Mouse (Mus musculus): ENCODE measurements at regions not wholly inside any gene's neighbourhood (a gene's known extent, or its start where the extent isn't known, plus 50 kb on each side); places are given as distances from the start of the nearest gene placed in this dataset.
A peak's percentile ranks its signal among the peaks of the same experiment; 100 is the strongest.

- no peak for DNase-seq
These were observed 535.2 kb upstream of the Adamts9 start for GRCm38 (mm10) chr6:93478521-93478920.

DNA sequence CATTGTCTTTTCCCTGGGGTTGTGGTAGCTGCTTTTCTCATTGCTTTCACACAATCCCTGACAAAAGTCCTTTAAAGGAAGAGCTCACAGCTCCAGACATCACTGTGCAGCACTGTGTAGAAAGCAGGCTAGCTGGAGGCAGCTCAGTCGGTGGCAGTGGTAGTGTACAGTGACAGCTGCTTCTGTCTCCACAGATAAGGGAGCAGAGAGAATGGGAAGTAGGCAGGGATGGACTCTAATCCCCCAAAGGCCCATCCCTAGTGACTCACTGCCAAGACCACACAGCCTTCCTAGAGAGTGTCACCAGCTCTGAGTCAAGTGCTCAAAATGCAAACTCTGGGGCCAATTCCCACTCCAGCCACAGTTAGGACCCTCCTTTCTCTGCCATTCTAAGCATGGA, 531.7 kb upstream of the Adamts9 start:
- no peak for DNase-seq

DNA sequence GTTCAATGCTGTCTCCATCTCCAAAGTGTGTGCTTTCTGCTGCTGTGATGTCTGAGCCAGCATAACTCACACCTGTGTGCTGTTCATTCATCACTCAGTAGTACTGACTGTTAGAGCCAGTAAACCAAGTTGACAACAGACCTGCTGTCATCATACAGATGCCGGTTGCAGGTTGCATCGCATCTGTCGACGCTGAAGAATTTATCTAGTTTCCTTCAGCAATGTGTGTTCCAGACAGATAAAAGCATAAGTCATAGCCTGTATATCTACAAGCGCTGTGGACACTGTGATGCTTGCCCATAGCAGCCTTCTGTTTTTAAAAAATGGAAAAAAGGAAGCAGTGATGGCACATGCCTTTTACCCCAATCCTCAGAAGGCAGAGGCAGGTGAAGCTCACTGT, 524.6 kb upstream of the Adamts9 start:
- DNase-seq, result no peak

DNA sequence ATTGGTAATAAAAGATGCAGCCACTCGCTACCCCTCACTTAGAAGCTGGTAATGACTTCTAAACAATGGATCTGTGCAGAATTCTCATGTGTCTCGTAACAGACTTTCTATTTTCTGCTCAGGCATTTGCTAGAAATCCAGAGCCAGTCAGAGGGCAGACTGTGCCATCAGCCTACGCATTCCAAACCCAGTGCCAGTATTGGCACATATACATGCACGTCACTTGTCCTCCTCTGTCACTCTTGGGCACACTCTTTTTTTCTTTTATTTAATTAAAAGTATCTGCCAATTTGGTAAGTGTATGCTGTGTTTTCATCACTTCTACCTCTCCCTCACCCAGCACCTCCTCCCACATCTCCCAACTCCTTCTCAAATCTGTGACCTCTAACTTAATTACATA, 519.6 kb upstream of the Adamts9 start:
- no peak for DNase-seq

- DNase-seq, result no peak
These were observed 518.1 kb upstream of the Adamts9 start for GRCm38 (mm10) chr6:93461374-93461773.

DNA sequence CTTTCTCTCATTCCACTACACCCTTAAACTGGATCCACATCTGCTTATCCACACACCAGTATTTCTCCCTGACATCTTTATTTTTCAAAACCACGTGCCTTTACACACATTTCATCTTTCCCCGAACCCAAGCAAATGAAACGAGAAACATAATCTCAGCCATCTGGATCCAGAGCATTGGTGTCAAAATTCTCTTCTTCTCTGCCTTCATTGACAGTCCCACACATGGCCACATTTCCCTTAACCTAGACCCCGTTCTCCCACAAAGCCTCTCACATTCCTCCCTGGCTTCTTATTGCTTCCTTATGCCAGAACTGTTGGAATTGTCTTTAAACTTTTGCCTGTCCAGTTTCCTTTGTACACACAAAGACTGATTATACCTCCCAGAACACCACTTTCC, 514.3 kb upstream of the Adamts9 start:
- no peak for DNase-seq

GRCm38 (mm10) chr6:93456383-93457033, 513.2 kb upstream of the Adamts9 start:
- no peak for DNase-seq

GRCm38 (mm10) chr6:93445568-93445967, 502.3 kb upstream of the Adamts9 start:
- peak; percentile 41 for DNase-seq

GRCm38 (mm10) chr6:93445124-93445523, 501.8 kb upstream of the Adamts9 start:
- DNase-seq, result peak; percentile 64

DNA sequence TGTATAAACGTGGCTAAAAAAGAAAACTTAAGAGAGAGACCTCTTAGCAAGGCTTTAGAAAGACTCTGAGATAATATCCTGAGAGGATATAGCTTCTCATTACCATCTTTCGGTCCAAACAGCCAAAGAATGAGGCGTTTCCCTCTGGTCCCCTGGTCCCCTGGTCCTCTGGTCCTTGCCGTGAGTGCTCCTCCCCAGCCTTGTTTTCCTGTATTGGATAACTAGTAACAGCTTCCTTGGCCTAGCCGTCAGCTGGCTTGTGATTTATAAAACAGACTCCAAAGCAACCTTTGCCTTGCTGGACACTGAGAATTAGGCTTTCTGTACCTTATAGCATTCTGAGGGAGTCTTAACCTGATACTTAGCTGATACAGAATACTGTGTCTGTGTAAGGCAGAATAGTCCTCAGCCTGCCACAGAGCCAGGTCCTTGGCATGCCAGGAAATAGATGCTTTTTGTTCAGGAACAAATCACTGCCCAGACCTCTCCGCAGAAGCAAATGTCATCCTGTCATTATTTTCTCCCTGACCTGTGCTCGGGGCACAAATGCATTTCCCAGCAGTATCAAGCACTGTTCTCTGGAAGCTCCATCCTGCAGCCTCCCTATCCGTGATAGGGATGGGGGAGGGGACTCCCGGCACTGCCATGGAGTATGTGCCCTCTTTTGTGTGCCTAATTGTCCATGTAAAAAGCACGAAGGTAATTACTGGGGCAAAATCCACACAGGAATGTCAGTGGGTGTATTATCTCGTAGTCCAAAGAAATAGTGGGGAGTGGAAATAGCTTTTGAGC, 500.7 kb upstream of the Adamts9 start:
- DNase-seq, result peak; percentile 20

- DNase-seq, result no peak
These were observed 490.2 kb upstream of the Adamts9 start for GRCm38 (mm10) chr6:93433446-93433845.

- no peak for DNase-seq
These were observed 482.8 kb upstream of the Adamts9 start for GRCm38 (mm10) chr6:93426141-93426540.

DNA sequence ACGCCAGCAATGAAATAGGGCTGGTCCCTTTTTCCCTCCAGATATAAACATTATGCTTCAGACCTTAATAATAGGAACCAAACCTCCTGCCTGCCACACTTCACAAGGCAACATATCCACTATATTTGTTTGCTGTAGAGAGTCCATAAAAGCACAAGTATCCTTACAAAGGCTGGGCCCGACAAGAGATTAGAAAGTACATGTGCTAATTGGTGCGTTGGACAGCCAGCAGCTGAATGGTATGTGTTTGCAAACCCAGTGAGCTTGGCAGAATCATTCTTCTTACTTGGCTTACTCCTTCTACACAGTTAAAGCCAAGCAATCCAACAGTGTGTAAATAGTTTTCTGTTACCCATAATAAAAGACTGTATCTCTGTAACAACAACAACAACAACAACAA, 479.6 kb upstream of the Adamts9 start:
- DNase-seq, result no peak

GRCm38 (mm10) chr6:93422253-93422652, 479.0 kb upstream of the Adamts9 start:
- no peak for DNase-seq

DNA sequence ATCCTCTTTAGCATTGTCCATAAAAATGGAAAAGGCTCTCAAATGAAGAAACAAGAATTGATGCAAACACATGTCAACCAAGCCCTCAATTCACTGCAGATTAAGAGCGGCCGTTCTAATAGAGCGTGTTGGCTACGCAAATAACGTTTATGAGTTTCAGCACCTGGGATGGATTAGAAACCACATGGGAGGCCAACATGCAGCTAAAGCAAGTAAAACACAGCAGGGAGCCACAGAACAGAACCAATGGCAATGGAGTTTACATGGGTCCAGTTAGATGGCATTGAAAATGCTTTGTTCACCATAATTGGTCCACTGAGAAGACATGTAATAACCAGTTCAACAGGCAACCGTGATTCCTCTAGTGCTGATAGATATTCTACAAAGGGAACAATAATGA, 474.3 kb upstream of the Adamts9 start:
- DNase-seq, result no peak

GRCm38 (mm10) chr6:93416006-93416405, 472.7 kb upstream of the Adamts9 start:
- DNase-seq, result no peak

DNA sequence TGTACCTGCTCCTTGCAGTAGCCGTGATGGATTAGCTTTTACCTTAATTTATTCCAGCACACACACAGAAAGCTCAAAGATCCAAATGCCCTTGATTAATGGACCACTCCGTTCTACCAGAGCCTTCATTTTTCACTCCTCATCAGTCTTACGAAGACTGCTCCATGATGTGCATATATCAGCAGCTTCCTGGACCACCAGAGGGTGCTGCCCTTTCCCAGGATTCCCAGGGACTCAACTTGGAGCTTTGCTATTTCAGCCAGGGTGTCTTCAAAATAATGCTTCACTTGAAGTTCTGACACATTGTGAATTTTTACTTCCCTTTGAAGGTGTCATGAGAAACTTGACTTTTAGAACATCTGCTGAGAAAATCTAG, 467.8 kb upstream of the Adamts9 start:
- DNase-seq, result no peak

DNA sequence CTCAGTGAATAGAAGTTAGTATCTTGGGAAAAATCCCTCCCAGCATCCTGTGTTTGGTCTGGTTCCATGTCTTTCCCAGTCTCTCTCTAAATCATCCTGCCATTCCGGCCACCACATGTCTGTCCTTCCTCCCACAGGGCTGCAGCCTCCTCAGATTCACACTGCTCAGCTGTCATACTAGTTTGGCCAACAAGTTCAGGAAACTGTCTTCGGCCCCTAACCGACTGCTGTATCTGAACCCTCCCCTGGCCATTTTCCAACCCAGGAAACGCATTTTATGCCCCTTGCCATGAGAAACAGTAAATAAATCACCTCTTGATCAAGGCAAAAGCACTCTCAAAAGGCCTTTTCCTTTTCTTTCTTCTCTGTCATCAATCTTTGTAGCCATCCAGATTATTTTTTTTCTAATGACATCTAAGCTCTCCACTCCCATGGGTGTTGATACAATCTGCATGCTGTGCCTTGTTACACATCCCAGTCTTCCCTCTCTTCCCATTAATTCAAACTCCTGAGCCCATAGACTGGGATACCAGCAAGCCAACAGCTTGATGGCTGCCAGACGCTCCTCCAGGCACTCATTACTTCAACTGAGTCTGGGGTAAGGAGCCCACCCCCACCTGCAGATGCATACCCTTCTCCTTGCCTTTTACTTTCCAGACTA, 467.3 kb upstream of the Adamts9 start:
- DNase-seq, result peak; percentile 27

- DNase-seq, result no peak
These were observed 455.3 kb upstream of the Adamts9 start for GRCm38 (mm10) chr6:93398551-93398950.

DNA sequence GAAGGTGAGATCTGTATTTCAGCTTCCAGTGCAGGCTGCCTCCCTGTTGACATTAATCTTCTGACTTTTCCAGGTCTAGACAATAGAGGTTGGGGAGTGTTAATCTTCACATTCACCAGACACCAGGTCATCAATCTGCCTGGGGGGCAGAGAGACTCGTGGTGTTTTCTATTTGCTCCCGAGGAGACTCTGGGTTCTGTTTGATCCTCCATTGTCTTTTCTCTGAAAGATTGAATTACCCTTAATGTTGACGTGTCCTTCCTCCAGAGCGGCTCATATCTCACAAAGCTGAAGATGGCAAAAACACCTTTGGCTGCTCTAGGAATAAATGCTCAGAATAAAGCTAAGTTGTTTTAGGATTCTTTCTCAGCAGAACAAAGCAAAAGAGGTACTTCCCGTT, 453.8 kb upstream of the Adamts9 start:
- no peak for DNase-seq

DNA sequence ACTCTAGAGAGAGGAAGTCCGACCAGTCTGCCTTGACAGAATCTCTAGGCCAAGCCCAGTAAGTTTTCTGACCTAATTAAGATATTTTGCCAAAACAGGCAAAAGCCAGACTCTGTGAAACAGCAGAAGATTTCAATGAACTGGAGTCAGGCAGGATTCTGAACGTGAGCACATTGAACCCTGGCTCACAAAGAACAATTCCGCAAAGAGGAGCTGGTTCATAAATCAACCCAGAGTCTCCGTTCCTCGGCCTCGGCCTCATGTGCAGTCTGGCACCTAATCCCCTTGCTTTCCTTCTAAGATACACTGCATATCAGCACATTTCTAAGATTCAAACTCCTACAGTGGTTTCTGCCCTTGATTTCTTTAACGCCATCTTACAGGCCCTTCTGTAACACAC, 452.7 kb upstream of the Adamts9 start:
- peak; percentile 56 for DNase-seq

DNA sequence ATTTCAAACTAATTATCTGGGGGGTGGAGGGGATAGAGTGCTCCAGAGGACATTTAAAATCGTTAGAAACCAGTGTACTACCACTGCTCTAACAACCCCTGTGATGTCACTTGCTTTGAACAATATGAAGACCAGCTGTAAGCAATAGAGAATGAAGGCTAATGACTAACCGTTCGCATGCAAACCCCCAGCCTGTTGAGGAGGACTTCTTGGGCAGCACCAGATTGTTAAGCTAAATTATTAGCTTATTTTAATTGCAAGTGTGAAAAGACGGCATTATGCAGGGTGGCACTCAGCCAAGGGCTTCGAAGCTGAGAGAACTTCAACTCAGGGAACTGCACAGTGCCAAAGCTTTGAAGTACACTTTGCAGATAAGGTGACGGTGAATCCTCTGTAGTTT, 452.0 kb upstream of the Adamts9 start:
- peak; percentile 32 for DNase-seq

- peak; percentile 60 for DNase-seq
These were observed 450.3 kb upstream of the Adamts9 start for GRCm38 (mm10) chr6:93393551-93393950.

DNA sequence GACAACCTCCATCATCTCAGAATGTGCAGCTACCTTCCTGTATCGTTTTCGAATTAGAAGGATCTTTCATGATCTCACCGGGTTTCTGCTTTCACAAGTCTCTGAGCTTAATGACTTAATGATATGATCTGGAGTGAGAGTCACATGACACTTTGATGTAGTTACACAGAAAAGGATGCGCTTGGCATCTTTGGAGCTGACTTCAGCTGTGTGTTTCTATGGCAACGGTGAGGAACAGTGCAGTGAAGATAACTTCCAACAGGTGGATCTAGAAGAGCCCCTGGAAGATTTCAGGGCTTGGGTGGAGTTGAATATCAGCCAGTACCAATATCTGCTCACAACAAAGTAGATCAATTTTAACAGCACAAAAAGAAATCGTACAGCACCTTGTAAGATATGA, 449.1 kb upstream of the Adamts9 start:
- DNase-seq, result no peak
